ENCODE assay signal across 15 mouse cellular contexts in the genomic region with DNA sequence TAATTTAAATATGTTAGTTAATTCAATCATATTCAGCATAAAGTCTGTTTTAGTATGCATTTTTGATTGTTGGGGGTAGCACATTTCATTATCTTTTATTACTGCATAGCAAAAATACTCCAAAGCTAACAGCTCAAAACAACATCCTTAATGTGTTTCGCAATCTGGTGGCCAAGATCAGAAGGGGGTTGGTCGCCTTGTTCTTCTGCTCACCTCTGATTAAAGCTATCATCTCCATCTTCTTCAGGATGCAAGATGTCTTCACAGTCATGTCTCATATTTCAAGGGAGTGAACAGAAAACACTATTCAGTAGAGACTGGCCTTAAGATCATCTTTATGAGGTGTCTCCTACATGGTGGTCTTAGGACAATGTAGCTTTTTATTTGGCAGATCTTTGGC.
"Had no signal": no experiment of that assay in that cellular context is flagged by ENCODE, and none has a peak within 500 bp of the region (broad histone marks: within the 10 kb centered on the region; RNA-seq: fewer than 3 reads in every experiment).

No protein-coding gene starts in this region.

- H3K4me2 ChIP-seq: kidney, embryonic 15.5 days; limb, embryonic 12.5 days; midbrain, embryonic 11.5 days; midbrain, embryonic 15.5 days; neural tube, embryonic 13.5 days had no signal

- ATAC-seq: intestine, embryonic 16.5 days; liver, postnatal 0 days; midbrain, embryonic 15.5 days had no signal

- DNase-seq: kidney, adult 2 months; kidney, postnatal 14 days; liver, postnatal 0 days; lung, postnatal 36 days; retina, postnatal 1 day; right cerebral cortex, postnatal 4 days; spleen, adult 18-20 months; thymus, adult 18-20 months; thymus, postnatal 14 days had no signal

- H3K9ac ChIP-seq: kidney, embryonic 15.5 days; limb, embryonic 12.5 days; liver, postnatal 0 days; midbrain, embryonic 15.5 days; neural tube, embryonic 13.5 days had no signal

- H3K36me3 ChIP-seq: kidney, embryonic 15.5 days; limb, embryonic 12.5 days; midbrain, embryonic 15.5 days; neural tube, embryonic 13.5 days had no signal

- H3K27ac ChIP-seq: kidney, embryonic 15.5 days; limb, embryonic 12.5 days; midbrain, embryonic 15.5 days; neural tube, embryonic 13.5 days had no signal

- H3K27me3 ChIP-seq: kidney, embryonic 15.5 days; limb, embryonic 12.5 days; midbrain, embryonic 15.5 days; neural tube, embryonic 13.5 days had no signal

- H3K4me1 ChIP-seq: kidney, embryonic 15.5 days; limb, embryonic 12.5 days; midbrain, embryonic 15.5 days; neural tube, embryonic 13.5 days had no signal

- H3K4me3 ChIP-seq: kidney, embryonic 15.5 days; limb, embryonic 12.5 days; midbrain, embryonic 15.5 days; neural tube, embryonic 13.5 days had no signal

- H3K9me3 ChIP-seq: kidney, embryonic 15.5 days; limb, embryonic 12.5 days; midbrain, embryonic 15.5 days; neural tube, embryonic 13.5 days had no signal
